Mouse (Mus musculus) monocyte, adult 5-6 weeks (primary cell): ENCODE measurements around the gene Ifnz. TPM values are rescaled to one million over a fixed set of nuclear protein-coding genes. Genes with fewer than 3 reads are reported as not detected.

Source experiments
- total RNA-seq: library from RNA; stranded (forward); fragments of 200-1000, 200-491, 200-594 nt; gene quantifications from 3 replicates; pipeline ENCODE4 v1.2.3, GENCODE M21; 2017

The Ifnz gene
- total RNA-seq, 1 experiment from 2014 or later, result not detected

Other genes with a start within 250 kb of the Ifnz start
- gene Ifna15, start 223.9 kb upstream of the Ifnz start, total RNA-seq, result not detected in 3 replicates
- not detected in 3 replicates for gene Ifna14, start 210.3 kb upstream of the Ifnz start, total RNA-seq
- not detected in 3 replicates for gene Ifna9, start 189.7 kb upstream of the Ifnz start, total RNA-seq
- not detected in 3 replicates for gene Ifna12, start 178.8 kb upstream of the Ifnz start, total RNA-seq
- gene C87499, start 147.7 kb upstream of the Ifnz start, total RNA-seq, result not detected in 3 replicates
- not detected in 3 replicates for gene Ifna13, start 137.7 kb upstream of the Ifnz start, total RNA-seq
- gene Ifna16, start 105.2 kb upstream of the Ifnz start, total RNA-seq, result not detected in 3 replicates
- gene Ifna2, start 98.2 kb upstream of the Ifnz start, total RNA-seq, result not detected in 3 replicates
- 0.43 TPM in 1 of 3 replicates, not detected in the others for gene Ifnab, start 90.8 kb upstream of the Ifnz start, total RNA-seq
- 0.49 to 2.0 TPM in 2 of 3 replicates, not detected in the other for gene Gm26566, start 60.3 kb upstream of the Ifnz start, total RNA-seq
- gene Klhl9, start 59.7 kb upstream of the Ifnz start, total RNA-seq, result 43.5 to 56.6 TPM (median 49.0 TPM) in 3 replicates
- not detected in 3 replicates for gene Gm13271, start 27.3 kb upstream of the Ifnz start, total RNA-seq
- not detected in 3 replicates for gene Gm13283, start 22.0 kb upstream of the Ifnz start, total RNA-seq
- not detected in 3 replicates for gene Gm13290, start 8.3 kb upstream of the Ifnz start, total RNA-seq
- gene Gm13289, start 5.2 kb upstream of the Ifnz start, total RNA-seq, result not detected in 3 replicates
- not detected in 3 replicates for gene Gm13272, start 2.3 kb upstream of the Ifnz start, total RNA-seq
- not detected in 3 replicates for gene Gm13276, start 3.6 kb downstream of the Ifnz start, total RNA-seq
- not detected in 3 replicates for gene Gm13277, start 6.5 kb downstream of the Ifnz start, total RNA-seq
- not detected in 3 replicates for gene Gm13278, start 9.4 kb downstream of the Ifnz start, total RNA-seq
- gene Gm13275, start 12.4 kb downstream of the Ifnz start, total RNA-seq, result not detected in 3 replicates
- not detected in 3 replicates for gene Gm13279, start 15.3 kb downstream of the Ifnz start, total RNA-seq
- not detected in 3 replicates for gene Gm13285, start 17.5 kb downstream of the Ifnz start, total RNA-seq
- not detected in 3 replicates for gene Gm13287, start 21.1 kb downstream of the Ifnz start, total RNA-seq
- gene Gm13288, start 23.4 kb downstream of the Ifnz start, total RNA-seq, result 0.29 TPM in 1 of 3 replicates, not detected in the others
- not detected in 3 replicates for gene Ifna7, start 34.1 kb downstream of the Ifnz start, total RNA-seq
- not detected in 3 replicates for gene Ifna11, start 37.8 kb downstream of the Ifnz start, total RNA-seq
- gene Ifna6, start 45.3 kb downstream of the Ifnz start, total RNA-seq, result not detected in 3 replicates
- not detected in 3 replicates for gene Ifna5, start 53.4 kb downstream of the Ifnz start, total RNA-seq
- not detected in 3 replicates for gene Ifna4, start 59.7 kb downstream of the Ifnz start, total RNA-seq
- not detected in 3 replicates for gene Ifna1, start 68.0 kb downstream of the Ifnz start, total RNA-seq
- not detected in 3 replicates for gene Ifne, start 98.1 kb downstream of the Ifnz start, total RNA-seq